In the genomic region with DNA sequence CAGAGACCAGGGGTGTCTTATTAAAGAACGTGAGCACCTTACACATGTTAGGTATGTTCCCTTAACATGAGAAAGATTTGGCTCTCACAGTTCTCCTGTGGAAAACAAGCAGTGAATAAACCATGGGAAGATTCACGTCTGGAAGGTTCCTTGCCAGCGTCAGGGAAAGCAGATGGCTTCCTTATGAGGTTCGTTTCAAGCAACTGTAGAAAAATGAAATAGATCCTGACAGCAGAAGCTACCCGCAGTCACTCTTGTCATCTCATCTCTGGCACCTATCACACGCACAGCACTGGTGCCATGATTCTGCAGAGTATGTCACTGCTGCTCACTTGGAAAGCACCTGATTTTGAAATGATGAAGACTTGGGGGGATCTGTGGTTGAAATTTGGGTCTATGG, we compare ENCODE assay signal across 21 mouse cellular contexts. TPM values are rescaled to one million over a fixed set of nuclear protein-coding genes. Genes with fewer than 3 reads are reported as not detected.
DNase-seq lines count a peak whose midpoint lies in the region; ATAC-seq and TF ChIP-seq lines count a peak whose summit lies in the region.
"Had no signal": no experiment of that assay in that cellular context is flagged by ENCODE, and none has a peak within 500 bp of the region (broad histone marks: within the 10 kb centered on the region; RNA-seq: fewer than 3 reads in every experiment).

No protein-coding gene starts in this region.

- H3K9me3 ChIP-seq in forebrain, postnatal 0 days (ENCODE audit: low read length) = no peaks in the 10 kb centered on the region
- H3K9me3 ChIP-seq in forebrain, embryonic 11.5 days (ENCODE audit: control insufficient read depth, low read length) = no peaks in the 10 kb centered on the region
- H3K9me3 ChIP-seq: embryonic facial prominence, embryonic 13.5 days; hindbrain, embryonic 10.5 days; hindbrain, embryonic 15.5 days had no signal

- intact Hi-C loops in left cerebral cortex, postnatal 14 days (cut with DNase I) = no loop called here
- intact Hi-C loops in left cerebral cortex, postnatal 36 days (cut with DNase I) = no loop called here

- 54% methylated on average over 6 of the region's 6 CpGs for whole genome bisulfite sequencing in forebrain, postnatal 0 days
- 91% methylated on average over 6 of the region's 6 CpGs for WGBS in forebrain, embryonic 11.5 days

- no peaks in the 10 kb centered on the region for H3K4me1 ChIP-seq in forebrain, postnatal 0 days (ENCODE audit: insufficient read depth)
- H3K4me1 ChIP-seq in forebrain, embryonic 11.5 days (replicated peaks; ENCODE audit: control insufficient read depth, insufficient read depth, low read length) = no peaks in the 10 kb centered on the region
- H3K4me1 ChIP-seq: embryonic facial prominence, embryonic 13.5 days; hindbrain, embryonic 10.5 days; hindbrain, embryonic 15.5 days had no signal

- no peak for TF ChIP-seq CTCF in forebrain, postnatal 0 days (IDR thresholded peaks at IDR 0.05; ENCODE audit: low read depth)

- no peaks in the 10 kb centered on the region for H3K36me3 ChIP-seq in forebrain, postnatal 0 days (ENCODE audit: insufficient read depth)
- no peaks in the 10 kb centered on the region for H3K36me3 ChIP-seq in forebrain, embryonic 11.5 days (ENCODE audit: control insufficient read depth, insufficient read depth, low read length)
- H3K36me3 ChIP-seq: embryonic facial prominence, embryonic 13.5 days; hindbrain, embryonic 10.5 days; hindbrain, embryonic 15.5 days had no signal

- no peak overlapping the region for H3K4me3 ChIP-seq in forebrain, postnatal 0 days (ENCODE audit: low read depth, low read length)
- no peak overlapping the region for H3K4me3 ChIP-seq in forebrain, embryonic 11.5 days (ENCODE audit: low read depth, low read length)
- H3K4me3 ChIP-seq: embryonic facial prominence, embryonic 13.5 days; heart, adult 2 months; hindbrain, embryonic 10.5 days; hindbrain, embryonic 15.5 days had no signal

- H3K27me3 ChIP-seq in forebrain, postnatal 0 days (ENCODE audit: insufficient read depth, low read length) = no peaks in the 10 kb centered on the region
- no peaks in the 10 kb centered on the region for H3K27me3 ChIP-seq in forebrain, embryonic 11.5 days (ENCODE audit: control insufficient read depth, insufficient read depth, low read length)
- H3K27me3 ChIP-seq: embryonic facial prominence, embryonic 13.5 days; hindbrain, embryonic 15.5 days had no signal

- H3K4me2 ChIP-seq in forebrain, postnatal 0 days (ENCODE audit: low read depth) = no peak overlapping the region
- no peak overlapping the region for H3K4me2 ChIP-seq in forebrain, embryonic 11.5 days (ENCODE audit: low read depth, low read length, severe bottlenecking)
- H3K4me2 ChIP-seq: embryonic facial prominence, embryonic 13.5 days; heart, embryonic 11.5 days; hindbrain, embryonic 15.5 days had no signal

- ATAC-seq in forebrain, postnatal 0 days = peak; percentile 74
- no peak for ATAC-seq in forebrain, embryonic 11.5 days (replicated peaks; ENCODE audit: low FRiP score)
- ATAC-seq: inflammation-experienced regulatory T-cells, adult 6 months had no signal

- H3K9ac ChIP-seq in forebrain, postnatal 0 days = no peak overlapping the region
- no peak overlapping the region for H3K9ac ChIP-seq in forebrain, embryonic 11.5 days (ENCODE audit: low read length)
- H3K9ac ChIP-seq: embryonic facial prominence, embryonic 13.5 days; hindbrain, embryonic 15.5 days had no signal

- no peak overlapping the region for H3K27ac ChIP-seq in forebrain, postnatal 0 days (ENCODE audit: low read depth, low read length)
- no peak overlapping the region for H3K27ac ChIP-seq in forebrain, embryonic 11.5 days (ENCODE audit: low read depth, low read length)
- H3K27ac ChIP-seq: embryonic facial prominence, embryonic 13.5 days; heart, adult 2 months; hindbrain, embryonic 10.5 days; hindbrain, embryonic 15.5 days had no signal

- peak; percentile 34 to 35 for DNase-seq in cerebellum, postnatal 14 days
- DNase-seq in cerebellum, adult 18-20 months = no peak
- DNase-seq in forebrain, postnatal 0 days = peak; percentile 68
- DNase-seq in forebrain, embryonic 11.5 days (ENCODE audit: low spot score) = no peak
- peak; percentile 15 to 38 for DNase-seq in left cerebral cortex, postnatal 14 days (ENCODE audit: low spot score in 2 of 2)
- no peak for DNase-seq in left cerebral cortex, postnatal 36 days (ENCODE audit: low spot score in 2 of 2)
- peak; percentile 30 for DNase-seq in brain, adult 2 months (ENCODE audit: low read depth, low spot score)
- no peak for DNase-seq in thymus, adult 18-20 months
- DNase-seq: adrenal gland, postnatal 10 days; cerebellum, adult 2 months; cerebellum, postnatal 25 days; gastrocnemius, postnatal 10 days; heart, adult 2 months; kidney, adult 18-20 months had no signal

RNA-seq across cellular contexts. Expression of gene Kcnk13, which starts 53.4 kb away (rescaled TPM):
- total RNA-seq in forebrain, postnatal 0 days (2014; rRNA removed) = 3.2 and 4.3 TPM in 2 replicates
- 1.4 and 2.5 TPM in 2 replicates for polyA plus RNA-seq in forebrain, postnatal 0 days (2015; fragmentation: Nextera tagmentation; extraction: Ambion mirVana)
- 0.33 and 0.79 TPM in 2 replicates for polyA plus RNA-seq in forebrain, embryonic 11.5 days (2014; fragmentation: Nextera tagmentation; extraction: Ambion mirVana)
- 1 to 10 TPM; 4.8 to 6.4 TPM for total RNA-seq in left cerebral cortex, postnatal 14 days (2021)
- total RNA-seq in left cerebral cortex, postnatal 36 days (2021) = 1 to 10 TPM; 7.5 to 8.2 TPM
- total RNA-seq: MEL had no signal
- polyA plus RNA-seq: C2C12; inflammation-experienced regulatory T-cells, adult 6 months had no signal

Comparison
In these comparisons a context has a peak if more than half of its experiments do, and no peak if none do; other contexts are left out.
1. DNase-seq: peak in cerebellum, postnatal 14 days (2 of 2), forebrain, postnatal 0 days (single experiment), left cerebral cortex, postnatal 14 days (2 of 2) and brain, adult 2 months (single experiment); none in cerebellum, adult 18-20 months (0 of 2), forebrain, embryonic 11.5 days (single experiment), left cerebral cortex, postnatal 36 days (0 of 2) and thymus, adult 18-20 months (0 of 2).